Mouse (Mus musculus) megakaryocyte, embryonic 14.5 days (primary cell): ENCODE data around the gene Fam72a.

Experiments
- FLI1 ChIP-seq: IDR thresholded peaks from 2 replicates; pipeline ENCODE4 v1.6.1; 2012; ENCODE audit warnings: low read length, inconsistent platforms, mixed read lengths
- GATA1 ChIP-seq: IDR thresholded peaks from 3 replicates; pipeline ENCODE4 v1.6.1; 2012; ENCODE audit warnings: mixed read lengths, low read length, inconsistent platforms, borderline replicate concordance

DNA sequence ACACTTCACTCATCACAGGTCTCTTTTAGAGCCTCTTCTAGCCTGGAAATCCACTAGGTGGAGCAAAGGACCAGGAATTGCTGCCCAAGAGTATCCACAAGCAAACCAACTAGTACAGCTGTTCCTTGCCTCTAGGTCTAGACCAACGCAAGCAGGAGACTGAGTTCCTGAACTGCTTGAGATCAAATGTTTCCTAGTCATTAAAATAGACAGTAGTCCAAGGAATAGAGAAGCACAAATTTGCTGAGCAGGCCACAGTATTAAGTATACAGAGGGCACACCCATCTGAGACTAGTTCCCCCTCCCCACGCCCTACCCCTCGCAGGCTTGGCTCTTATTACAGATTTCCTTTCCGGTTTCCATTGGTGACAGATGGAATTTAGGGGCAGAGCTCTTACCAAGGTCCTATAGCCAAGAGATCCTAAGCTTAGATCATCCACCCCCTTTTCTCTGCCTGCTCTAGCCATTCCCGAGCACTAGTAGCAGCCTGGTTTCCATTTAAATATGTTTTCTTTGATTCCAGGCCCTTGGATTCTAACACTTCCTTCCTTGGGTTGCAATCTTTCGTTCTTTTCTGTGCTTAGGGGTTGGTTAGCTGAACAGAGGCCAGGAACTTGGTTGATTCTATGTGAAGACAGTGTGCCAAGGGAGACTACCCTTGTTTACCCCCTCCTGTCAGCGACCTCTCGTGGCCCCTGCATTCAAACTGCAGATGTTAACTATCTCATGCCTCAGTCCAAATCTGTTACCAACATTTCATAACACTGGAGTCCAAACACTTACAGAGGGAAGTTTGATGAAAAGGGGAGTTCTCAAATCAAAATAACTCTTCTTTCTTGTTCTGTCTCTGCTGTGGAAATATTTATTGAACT, 21.0 kb downstream of the Fam72a start:
- TF ChIP-seq GATA1 (no peak), FLI1 (no peak)
